Mouse (Mus musculus) bone marrow macrophage, adult 2 months (primary cell): ENCODE data around the gene Cs.

Experiments used
- CTCF ChIP-seq: IDR thresholded peaks from 2 replicates; pipeline ENCODE4 v1.5.1; 2012; ENCODE audit warnings: low read depth, mild to moderate bottlenecking, low read length, moderate library complexity
- POLR2A ChIP-seq: IDR thresholded peaks from 2 replicates; pipeline ENCODE4 v1.6.1; 2012; ENCODE audit warnings: mild to moderate bottlenecking, low read depth, low read length, borderline replicate concordance

- no peak for TF ChIP-seq POLR2A
- TF ChIP-seq CTCF: no peak
Measured at GRCm38 (mm10) chr10:128347541-128347940, 10.0 kb downstream of the Cs start.
